Mouse (Mus musculus) right cerebral cortex, adult 2 months (tissue): ENCODE data around the gene Farp1.

Source experiments
- DNase-seq, 2 experiments: peaks; one replicate each; pipeline ENCODE4 v3.0.0; 2021 to 2022; ENCODE audit warnings: low spot score in 2 of 2

The Farp1 gene

DNA sequence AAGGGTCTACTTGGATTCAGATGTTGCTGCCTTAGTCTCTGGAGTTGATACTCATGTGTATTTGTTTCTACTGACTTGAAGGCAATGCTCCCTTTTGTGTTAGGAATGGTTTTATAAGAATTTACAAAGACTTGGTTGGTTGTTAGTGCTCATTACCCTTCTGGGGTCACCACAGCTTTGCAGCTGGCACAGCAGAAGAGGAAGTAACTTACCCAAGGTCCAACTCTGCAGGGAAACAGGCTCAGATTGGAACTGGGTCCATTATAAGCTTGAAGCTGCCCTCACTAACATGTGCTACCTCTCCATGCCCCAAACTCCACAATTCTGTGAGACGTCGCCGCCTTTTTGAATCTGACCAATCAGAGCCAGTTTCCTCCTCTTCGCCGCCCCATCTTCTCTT lies 22.8 kb downstream of the Farp1 start:
- DNase-seq = no peak

DNA sequence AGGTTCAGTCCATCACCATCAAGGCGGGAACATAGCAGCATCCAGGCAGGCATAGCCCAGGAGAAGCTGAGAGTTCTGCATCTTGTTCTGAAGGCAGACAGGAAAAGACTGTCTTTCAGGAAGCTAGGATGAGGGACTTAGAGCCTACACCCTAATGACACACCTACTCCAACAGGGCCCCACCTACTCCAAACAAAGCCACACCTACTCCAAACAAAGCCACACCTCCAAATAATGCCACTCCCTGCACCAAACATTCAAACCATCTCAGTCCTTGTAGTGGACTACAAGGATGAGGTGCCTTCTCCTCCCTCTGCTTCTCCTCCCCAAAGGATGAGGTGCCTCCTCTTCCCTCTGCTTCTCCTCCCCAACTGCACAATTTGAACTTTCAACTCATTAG lies 23.5 kb downstream of the Farp1 start:
- DNase-seq = no peak

DNA sequence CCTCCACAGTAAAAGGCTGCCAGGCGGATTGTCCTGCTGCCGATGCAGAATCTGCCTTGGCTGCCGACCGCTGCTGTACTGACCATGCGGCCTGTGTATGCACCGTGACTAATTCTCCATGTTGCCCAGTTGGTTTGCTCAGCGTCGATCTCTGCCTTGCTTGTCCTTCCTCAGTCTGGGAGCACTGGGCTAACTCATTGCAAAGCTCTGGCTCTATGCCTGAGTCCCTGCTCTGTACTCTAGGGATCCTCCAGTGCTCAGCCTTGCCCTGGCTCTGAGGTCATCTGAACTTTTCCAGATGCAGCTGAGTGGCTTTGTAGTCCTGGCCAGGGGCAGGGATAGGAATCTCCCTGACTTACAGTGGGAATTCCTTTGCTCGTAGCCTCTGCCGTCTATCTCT lies 24.3 kb downstream of the Farp1 start:
- no peak for DNase-seq

- no peak for DNase-seq
Measured at GRCm38 (mm10) chr14:121060484-121060883, 25.5 kb downstream of the Farp1 start.

- no peak for DNase-seq
Measured at GRCm38 (mm10) chr14:121061686-121062085, 26.7 kb downstream of the Farp1 start.

- DNase-seq = peak; percentile 70 to 80
Measured at GRCm38 (mm10) chr14:121062238-121063082, 27.5 kb downstream of the Farp1 start.

GRCm38 (mm10) chr14:121064726-121065125 lies 29.7 kb downstream of the Farp1 start:
- DNase-seq = no peak

DNA sequence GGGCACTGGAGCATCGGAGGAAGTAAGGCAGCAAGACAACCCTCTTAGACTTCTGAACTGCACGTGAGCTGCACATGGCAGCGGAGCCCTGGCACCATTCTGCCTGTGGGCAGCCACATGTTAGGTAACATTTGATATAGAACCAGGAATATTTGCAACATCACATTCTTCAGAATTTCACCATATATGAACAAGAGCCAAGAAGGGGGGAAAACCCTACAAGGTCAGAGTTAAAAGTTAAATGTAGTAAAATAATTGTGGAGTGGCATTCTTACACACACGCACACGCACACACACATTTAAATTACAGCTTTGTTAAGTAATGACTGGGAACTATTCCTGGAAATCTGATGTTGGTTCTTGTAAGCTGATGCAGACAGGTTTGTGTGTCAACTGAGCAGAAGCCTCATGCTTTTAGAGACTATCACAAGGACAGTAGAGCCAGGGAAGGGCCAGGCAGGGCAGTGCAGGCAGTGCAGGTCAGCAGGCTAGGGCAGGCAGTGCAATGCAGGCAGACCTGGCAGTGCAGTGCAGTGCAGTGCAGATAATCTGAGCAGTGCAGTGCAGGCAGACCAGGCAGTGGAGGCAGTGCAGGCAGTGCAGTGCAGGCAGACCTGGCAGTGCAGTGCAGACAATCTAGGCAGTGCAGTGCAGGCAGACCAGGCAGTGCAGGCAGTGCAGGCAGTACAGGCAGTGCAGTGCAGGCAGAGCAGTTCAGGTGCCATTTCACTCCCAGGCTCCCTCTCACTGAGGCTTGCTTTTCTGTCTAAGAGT lies 38.3 kb downstream of the Farp1 start:
- no peak for DNase-seq

- DNase-seq = no peak
Measured at GRCm38 (mm10) chr14:121074197-121074734, 39.3 kb downstream of the Farp1 start.

DNA sequence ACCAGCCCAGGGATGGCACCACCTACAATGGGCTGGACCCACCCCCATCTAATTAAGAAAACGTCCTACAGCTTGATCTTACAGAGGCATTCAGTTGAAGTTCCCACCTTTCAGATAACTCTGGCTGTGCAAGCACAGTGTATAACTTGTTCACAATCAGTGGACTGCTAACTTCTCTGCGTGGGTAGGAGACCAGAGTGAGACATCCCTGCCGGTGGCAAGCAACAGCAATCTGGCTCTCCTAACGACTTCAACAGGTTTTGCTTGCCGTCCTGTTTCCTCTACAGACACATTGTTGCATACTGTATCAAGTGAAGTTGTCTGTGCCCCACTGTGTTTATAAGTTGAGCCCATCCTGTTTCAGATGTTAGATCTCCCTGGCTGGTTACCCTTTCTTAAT lies 45.7 kb downstream of the Farp1 start:
- no peak for DNase-seq

DNA sequence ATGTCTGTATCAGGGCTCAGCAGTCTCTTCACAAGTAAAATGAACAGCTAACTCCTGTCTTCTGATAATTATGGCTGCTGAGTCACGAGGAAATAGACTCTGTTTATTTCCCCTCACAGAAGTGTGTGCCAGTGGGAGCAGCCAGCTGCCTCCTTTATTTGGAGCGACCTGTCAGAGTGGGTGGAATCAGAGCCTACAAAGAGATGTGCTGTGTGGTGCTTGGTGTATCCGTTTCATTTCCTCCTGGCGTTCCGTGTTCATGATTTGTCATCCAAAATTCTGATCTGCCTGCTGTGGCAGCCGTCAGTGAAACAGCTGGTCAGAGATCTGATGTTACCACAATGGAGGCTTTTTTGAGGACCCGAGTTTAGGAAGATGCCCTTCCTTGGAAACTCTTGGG lies 47.3 kb downstream of the Farp1 start:
- DNase-seq = peak; percentile 75 to 79

- no peak for DNase-seq
Measured at GRCm38 (mm10) chr14:121082793-121083192, 47.8 kb downstream of the Farp1 start.

- DNase-seq = no peak
Measured at GRCm38 (mm10) chr14:121083352-121083751, 48.4 kb downstream of the Farp1 start.

DNA sequence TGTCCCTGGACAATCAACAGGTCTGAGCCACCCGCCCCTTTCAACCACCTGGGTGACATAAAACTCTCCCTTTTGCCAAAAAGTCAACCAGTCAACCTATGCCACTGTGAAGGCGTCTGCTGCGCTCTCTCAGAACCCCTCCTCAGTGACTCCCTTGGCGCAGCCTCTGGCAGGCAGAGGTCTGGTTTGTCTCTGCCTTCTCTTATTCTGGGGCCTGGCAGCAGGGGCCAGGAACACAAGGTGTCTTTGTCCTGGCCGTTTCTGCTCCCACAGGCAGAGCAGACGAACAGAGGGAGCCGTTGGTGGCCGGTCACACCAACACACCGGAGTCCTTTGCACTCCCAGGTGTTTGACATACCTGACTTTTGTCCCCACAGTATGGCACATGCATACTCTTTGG lies 57.5 kb downstream of the Farp1 start:
- no peak for DNase-seq

GRCm38 (mm10) chr14:121093860-121094259 lies 58.9 kb downstream of the Farp1 start:
- DNase-seq = no peak

DNA sequence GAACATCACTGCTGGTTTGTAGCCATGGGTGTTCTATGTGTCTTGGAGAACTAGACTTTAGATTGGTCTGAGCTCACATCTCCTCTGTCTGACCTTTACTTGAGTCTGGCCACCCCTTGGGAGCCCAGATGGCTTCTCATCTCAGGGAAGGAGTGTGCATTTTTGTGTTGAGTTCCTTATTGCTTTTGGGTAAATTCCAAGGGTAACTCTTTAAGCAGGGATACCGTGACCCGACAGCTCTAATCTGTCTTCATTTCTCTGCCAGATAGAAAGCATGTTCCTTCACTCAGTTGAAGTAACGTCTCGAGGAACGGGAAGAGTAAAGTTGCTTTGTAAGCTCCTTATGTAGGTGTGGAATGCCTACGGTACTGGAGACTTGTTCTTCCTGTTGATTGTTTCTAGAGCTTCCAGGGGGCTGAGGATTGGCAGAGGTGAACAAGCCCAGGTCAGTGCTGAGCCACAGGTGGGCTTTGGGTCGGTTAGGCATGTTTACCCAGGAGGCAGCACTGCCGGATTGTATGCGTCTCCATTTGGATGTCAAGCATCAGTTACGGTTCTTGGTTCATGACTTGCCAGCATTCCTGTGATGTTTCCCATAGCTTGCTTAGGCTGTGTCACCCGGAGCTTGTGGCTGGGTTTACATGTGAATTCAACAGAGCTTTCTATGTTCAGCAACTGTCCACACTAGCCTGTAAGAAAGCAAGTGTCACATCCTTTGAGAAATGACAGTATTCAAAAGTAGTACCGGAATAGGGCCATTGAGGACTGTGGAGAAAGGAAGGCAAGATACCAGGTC lies 62.8 kb downstream of the Farp1 start:
- no peak for DNase-seq

DNA sequence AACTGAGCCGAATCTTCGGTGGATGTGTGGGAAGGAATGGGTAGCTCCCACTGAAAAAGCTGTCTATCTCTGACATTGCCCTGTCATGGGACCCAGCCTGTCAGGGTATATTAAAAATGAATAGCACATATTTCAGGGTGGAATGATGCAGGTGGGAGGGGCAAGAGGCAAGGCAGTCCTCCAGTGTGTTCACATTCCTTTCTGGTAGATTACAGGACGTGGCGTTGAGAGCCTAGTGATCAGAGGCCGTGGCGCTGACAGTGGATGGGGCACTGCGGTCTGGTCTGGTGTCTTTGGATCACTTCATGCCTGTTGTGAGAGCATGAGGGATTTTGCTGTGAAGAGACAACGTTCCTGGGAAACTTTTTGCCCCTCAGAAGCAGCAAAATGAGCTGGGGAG lies 64.1 kb downstream of the Farp1 start:
- no peak for DNase-seq

DNA sequence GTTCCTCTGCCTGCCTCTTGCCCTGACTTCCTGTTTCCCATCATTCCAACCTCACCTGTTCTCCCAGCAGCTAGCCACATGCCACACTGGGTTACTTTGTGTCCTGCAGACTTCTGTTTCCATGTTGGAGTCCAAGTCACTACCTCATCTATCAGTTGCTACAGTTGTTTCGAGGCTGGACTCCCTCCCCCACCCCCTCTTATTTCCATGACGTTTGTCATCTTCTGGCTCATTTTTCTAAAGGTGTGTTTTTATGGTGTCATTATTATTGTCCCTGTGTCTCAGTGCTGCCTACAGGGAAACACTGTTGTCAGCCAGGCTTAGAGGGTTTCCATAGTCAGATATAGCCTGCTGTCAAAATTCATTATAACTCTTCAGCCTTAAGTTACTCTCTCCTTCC lies 64.9 kb downstream of the Farp1 start:
- DNase-seq = no peak

DNA sequence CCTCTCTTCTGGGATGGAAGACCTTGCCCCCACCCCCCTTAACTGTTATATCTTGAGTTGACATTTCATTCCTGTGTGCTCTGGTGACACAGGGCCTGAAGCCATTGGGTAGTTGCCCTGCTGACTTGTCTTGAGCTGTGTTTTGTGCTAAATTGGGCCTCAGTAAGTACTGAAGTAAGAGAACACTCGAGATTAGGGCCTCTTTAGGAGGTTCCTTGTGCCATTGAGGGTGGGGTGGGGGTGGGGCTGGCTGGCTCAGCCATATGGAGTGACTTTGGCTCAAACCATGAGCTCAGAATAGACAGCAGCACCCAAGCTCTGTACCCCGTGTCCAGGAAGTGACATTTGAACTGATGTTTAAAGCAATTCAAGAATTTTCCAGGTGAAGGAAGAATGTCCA lies 65.8 kb downstream of the Farp1 start:
- DNase-seq = no peak

- DNase-seq = no peak
Measured at GRCm38 (mm10) chr14:121101531-121101930, 66.5 kb downstream of the Farp1 start.

- DNase-seq = no peak
Measured at GRCm38 (mm10) chr14:121102599-121102998, 67.6 kb downstream of the Farp1 start.

DNA sequence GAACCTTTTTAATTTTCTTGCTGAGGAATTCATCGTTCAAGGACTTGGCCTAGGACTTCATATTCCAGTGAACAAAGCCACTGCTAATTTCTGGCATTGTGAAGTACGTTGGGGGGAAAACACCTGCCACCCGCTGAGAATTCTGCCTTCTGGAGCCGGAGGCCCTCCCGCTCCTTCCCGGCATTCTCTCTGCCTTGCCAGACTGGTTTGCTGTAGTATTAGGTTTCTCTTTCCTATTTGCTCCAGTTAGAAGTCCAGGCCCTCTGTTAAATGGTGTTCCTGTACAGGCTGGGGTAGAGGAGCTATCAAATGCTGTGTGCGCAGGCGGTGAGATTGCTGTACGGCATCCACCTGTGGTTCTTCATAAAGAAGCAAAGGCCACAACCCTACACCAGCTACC lies 68.5 kb downstream of the Farp1 start:
- no peak for DNase-seq
